Mouse (Mus musculus) bone marrow, adult 2 months (tissue): ENCODE data around the gene Ptprt.

ENCODE experiments used
- CTCF ChIP-seq: fragments of 200-500 bp; IDR thresholded peaks from 2 replicates; pipeline ENCODE4 v1.5.1; 2011; ENCODE audit warnings: low read length, control low read depth; ENCODE audit not compliant: control insufficient read depth, insufficient read depth
- POLR2A ChIP-seq: fragments of 200-500 bp; IDR thresholded peaks from 2 replicates; pipeline ENCODE4 v1.6.1; 2011; ENCODE audit warnings: low read depth, mild to moderate bottlenecking, control low read depth, low read length, borderline replicate concordance; ENCODE audit not compliant: control insufficient read depth

GRCm38 (mm10) chr2:162692143-162692542 is 31.2 kb upstream of the Ptprt start:
- TF ChIP-seq CTCF (no peak), POLR2A (no peak)
